8 mouse cellular contexts compared by ENCODE assay signal in genomic region chr4:132421923-132422782, GRCm38 (mm10). TPM values are rescaled to one million over a fixed set of nuclear protein-coding genes. Genes with fewer than 3 reads are reported as not detected.
DNase-seq lines count a peak whose midpoint lies in the region; ATAC-seq and TF ChIP-seq lines count a peak whose summit lies in the region.

TSS of gene Phactr4 (minus strand) at chr4:132422489.

- TF ChIP-seq CTCF in layer of hippocampus, adult 2 months (conservative IDR thresholded peaks at IDR 0.05) = no peak
- no peak for TF ChIP-seq CTCF in lung, embryonic 14.5 days (IDR thresholded peaks at IDR 0.05; ENCODE audit: low read depth)
- no peak for TF ChIP-seq CTCF in olfactory bulb, adult 2 months (IDR thresholded peaks at IDR 0.05; ENCODE audit: insufficient read depth, low read depth, low read length)
- TF ChIP-seq CTCF in thymus, adult 2 months (IDR thresholded peaks at IDR 0.05; ENCODE audit: borderline replicate concordance, control insufficient read depth, extremely low read depth, insufficient read depth, low read length, poor library complexity) = no peak

- intact Hi-C loops in heart, postnatal 36 days (cut with DNase I) = loop anchor here (2.0 to 5.0 kb wide), 3 partner anchors 91 to 209 kb away; partner anchors contain the start of genes Taf12 and Ythdf2

- peaks cover 17% of the 10 kb centered on the region for H3K4me1 ChIP-seq in forebrain, embryonic 15.5 days
- H3K4me1 ChIP-seq in lung, embryonic 14.5 days (ENCODE audit: insufficient read depth) = peaks cover 6% of the 10 kb centered on the region; the same call in 1 of the 2 replicates
- H3K4me1 ChIP-seq in olfactory bulb, adult 2 months (ENCODE audit: control insufficient read depth, insufficient read depth, low read length) = no peaks in the 10 kb centered on the region
- H3K4me1 ChIP-seq in thymus, adult 2 months (replicated peaks; ENCODE audit: control insufficient read depth, insufficient read depth, low read length) = no peaks in the 10 kb centered on the region

- no peaks in the 10 kb centered on the region for H3K27me3 ChIP-seq in forebrain, embryonic 15.5 days
- no peaks in the 10 kb centered on the region for H3K27me3 ChIP-seq in lung, embryonic 14.5 days (ENCODE audit: insufficient read depth, low read length)
- no peaks in the 10 kb centered on the region for H3K27me3 ChIP-seq in thymus, adult 2 months (ENCODE audit: control insufficient read depth, insufficient read depth, low read length)

- no peaks in the 10 kb centered on the region for H3K9me3 ChIP-seq in forebrain, embryonic 15.5 days
- no peaks in the 10 kb centered on the region for H3K9me3 ChIP-seq in lung, embryonic 14.5 days (ENCODE audit: low read depth, low read length)

- no peak for TF ChIP-seq POLR2A in olfactory bulb, adult 2 months (IDR thresholded peaks at IDR 0.05; ENCODE audit: insufficient read depth, low read depth, low read length)
- peak; percentile 35; the same call in 1 of the 2 replicates for TF ChIP-seq POLR2A in thymus, adult 2 months (IDR thresholded peaks at IDR 0.05; ENCODE audit: control insufficient read depth, extremely low read depth, insufficient read depth, low read length, poor library complexity)

- peak within 1 kb of the TSS; percentile 94 for H3K27ac ChIP-seq in forebrain, embryonic 15.5 days (replicated peaks)
- H3K27ac ChIP-seq in layer of hippocampus, adult 2 months = peak within 1 kb of the TSS; percentile 95
- peak within 1 kb of the TSS; percentile 98 for H3K27ac ChIP-seq in lung, embryonic 14.5 days (ENCODE audit: low read depth)
- peak within 1 kb of the TSS; percentile 50 for H3K27ac ChIP-seq in olfactory bulb, adult 2 months (ENCODE audit: insufficient read depth, low read depth, low read length)
- H3K27ac ChIP-seq in thymus, adult 2 months (ENCODE audit: control insufficient read depth, insufficient read depth, low read length) = no peak within 1 kb of the TSS

- DNase-seq in ES-CJ7 (ENCODE audit: low read depth, low spot score) = peak; percentile 97
- peak; percentile 90 for DNase-seq in cerebellum, adult 11 months
- peak; percentile 96 to 98 for DNase-seq in heart, postnatal 36 days
- peak; percentile 83 to 94 for DNase-seq in layer of hippocampus, adult 2 months (ENCODE audit: low spot score in 2 of 2)
- DNase-seq in lung, embryonic 14.5 days = peak; percentile 99
- DNase-seq in thymus, adult 2 months = peak; percentile 84

- H3K4me2 ChIP-seq in forebrain, embryonic 15.5 days (replicated peaks) = peak within 1 kb of the TSS; percentile 55
- H3K4me2 ChIP-seq in lung, embryonic 14.5 days = peak within 1 kb of the TSS; percentile 56

- ATAC-seq in forebrain, embryonic 15.5 days (replicated peaks) = peak; percentile 98
- peak; percentile 98 for ATAC-seq in lung, embryonic 14.5 days (ENCODE audit: insufficient read depth)

- H3K4me3 ChIP-seq in forebrain, embryonic 15.5 days = peak within 1 kb of the TSS; percentile 98
- H3K4me3 ChIP-seq in layer of hippocampus, adult 2 months = peak within 1 kb of the TSS; percentile 91
- peak within 1 kb of the TSS; percentile 81 for H3K4me3 ChIP-seq in lung, embryonic 14.5 days (ENCODE audit: low read depth, low read length)
- peak within 1 kb of the TSS; percentile 91 for H3K4me3 ChIP-seq in olfactory bulb, adult 2 months (ENCODE audit: insufficient read depth, low read depth, low read length)
- H3K4me3 ChIP-seq in thymus, adult 2 months (ENCODE audit: control insufficient read depth, insufficient read depth, low read length) = peak within 1 kb of the TSS; percentile 97

- no peaks in the 10 kb centered on the region for H3K36me3 ChIP-seq in forebrain, embryonic 15.5 days
- H3K36me3 ChIP-seq in lung, embryonic 14.5 days (ENCODE audit: insufficient read depth) = no peaks in the 10 kb centered on the region
- no peaks in the 10 kb centered on the region for H3K36me3 ChIP-seq in thymus, adult 2 months (ENCODE audit: control insufficient read depth, insufficient read depth, low read length)

- H3K9ac ChIP-seq in forebrain, embryonic 15.5 days (replicated peaks) = peak within 1 kb of the TSS; percentile 81
- peak within 1 kb of the TSS; percentile 82 for H3K9ac ChIP-seq in lung, embryonic 14.5 days

- WGBS in forebrain, embryonic 15.5 days = under 1% methylated on average over 60 of the region's 73 CpGs
- WGBS in lung, embryonic 14.5 days = under 1% methylated on average over 73 of the region's 73 CpGs
- under 1% methylated on average over 73 of the region's 73 CpGs for WGBS in olfactory bulb, adult 2 months
- under 1% methylated on average over 73 of the region's 73 CpGs for WGBS in thymus, adult 2 months

RNA-seq across cellular contexts. Expression of gene Phactr4, which starts in this region (rescaled TPM):
- polyA plus RNA-seq in forebrain, embryonic 15.5 days (2015; fragmentation: Nextera tagmentation; extraction: Ambion mirVana) = 11.5 and 12.6 TPM in 2 replicates
- 10 to 100 TPM; 23.4 to 27.1 TPM for total RNA-seq in heart, postnatal 36 days (2021)
- total RNA-seq in layer of hippocampus, adult 2 months (2021) = 10 to 100 TPM; 10.6 to 11.4 TPM
- 23.3 and 23.9 TPM in 2 replicates for polyA plus RNA-seq in lung, embryonic 14.5 days (2014; fragmentation: Nextera tagmentation; extraction: Ambion mirVana)
- polyA plus RNA-seq in olfactory bulb, adult 2 months (2012; ENCODE audit: insufficient read depth, insufficient read length, low replicate concordance, missing spikeins) = not detected in 2 replicates
- polyA plus RNA-seq in thymus, adult 2 months (2012; rRNA removed) = 11.3 and 13.0 TPM in 2 replicates
